Mouse (Mus musculus): ENCODE data around the gene Olfr291. TPM values are rescaled to one million over a fixed set of nuclear protein-coding genes. Genes with fewer than 3 reads are reported as not detected.

Olfr291 gene
- polyA plus RNA-seq (2012; rRNA removed; ENCODE audit: low replicate concordance), result not detected in 2 replicates

DNA sequence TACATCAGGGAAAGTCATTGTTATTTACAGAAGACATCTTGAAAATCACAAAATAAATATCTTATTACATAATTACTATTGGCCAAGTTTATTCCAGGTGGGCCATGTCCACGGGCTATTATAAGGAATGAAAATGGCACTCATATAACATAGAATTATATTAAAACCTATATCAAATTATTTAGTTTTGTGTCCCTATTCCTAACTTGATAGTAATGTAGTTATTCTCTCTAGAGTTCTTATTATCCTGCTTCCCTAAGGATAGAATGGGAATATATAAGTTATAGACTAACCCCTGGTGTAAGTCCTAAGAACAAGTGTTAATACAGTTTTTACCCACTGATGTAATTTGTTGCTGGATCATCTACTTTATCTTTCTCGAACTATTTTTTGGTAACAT lies at the start of gene Olfr291:
Gene Olfr291 (plus strand): TSS at position 301 of the 400 bp plus-strand sequence.

Other genes starting within 250 kb of the Olfr291 start
- gene Fah, start 246.8 kb upstream of the Olfr291 start, polyA plus RNA-seq (2012; rRNA removed; ENCODE audit: low replicate concordance), result 211 and 318 TPM in 2 replicates
- 89.8 and 147 TPM in 2 replicates for gene Zfand6, start 163.6 kb upstream of the Olfr291 start, polyA plus RNA-seq (2012; rRNA removed; ENCODE audit: low replicate concordance)
- not detected in 2 replicates for gene Vmn2r65, start 110.6 kb downstream of the Olfr291 start, polyA plus RNA-seq (2012; rRNA removed; ENCODE audit: low replicate concordance)
- gene Vmn2r66, start 158.7 kb downstream of the Olfr291 start, polyA plus RNA-seq (2012; rRNA removed; ENCODE audit: low replicate concordance), result not detected in 2 replicates